Mouse (Mus musculus) hindbrain, embryonic 13.5 days (tissue): Measurements from ENCODE around the gene Pou3f1. TPM values are rescaled to one million over a fixed set of nuclear protein-coding genes. Genes with fewer than 3 reads are reported as not detected.
"Not testable (repeated sequence)": the region's sequence is repeated elsewhere in the genome, so short reads cannot be mapped to it uniquely, and the experiment has no call there.

ENCODE experiments used
- ATAC-seq: fragments of 200-750 bp; cut with Nextera tagmentation; 2 replicates; pipeline ENCODE4 v1.8.0; 2017; ENCODE audit warnings: moderate TSS enrichment; ENCODE audit not compliant: low FRiP score
- H3K27ac ChIP-seq: fragments of 300-500 bp; sonication (generic); 2 replicates; pipeline ENCODE4 v1.5.1; 2015; ENCODE audit warnings: inconsistent platforms, mild to moderate bottlenecking, moderate library complexity
- H3K27me3 ChIP-seq: fragments of 300-500 bp; sonication (generic); 2 replicates; pipeline ENCODE4 v1.6.1; 2015; ENCODE audit warnings: mild to moderate bottlenecking, inconsistent platforms
- H3K36me3 ChIP-seq: fragments of 300-500 bp; sonication (generic); 2 replicates; pipeline ENCODE4 v1.6.1; 2015; ENCODE audit warnings: mild to moderate bottlenecking, inconsistent platforms
- H3K4me1 ChIP-seq: fragments of 300-500 bp; sonication (generic); replicated peaks from 2 replicates; pipeline ENCODE4 v1.6.1; 2015; ENCODE audit warnings: inconsistent platforms
- H3K4me2 ChIP-seq: fragments of 300-500 bp; sonication (generic); 2 replicates; pipeline ENCODE4 v1.6.1; 2015; ENCODE audit warnings: inconsistent platforms, mild to moderate bottlenecking, moderate library complexity
- H3K4me3 ChIP-seq: fragments of 300-500 bp; sonication (generic); 2 replicates; pipeline ENCODE4 v1.5.1; 2015; ENCODE audit warnings: mild to moderate bottlenecking, inconsistent platforms
- H3K9ac ChIP-seq: fragments of 300-500 bp; sonication (generic); 2 replicates; pipeline ENCODE4 v1.6.1; 2015; ENCODE audit warnings: mild to moderate bottlenecking, inconsistent platforms
- H3K9me3 ChIP-seq: fragments of 300-500 bp; sonication (generic); 2 replicates; pipeline ENCODE4 v1.6.1; 2016; ENCODE audit warnings: inconsistent platforms
- WGBS: fragments of 180-500 bp; shearing (Covaris S2); methylation state at CpG from one replicate; pipeline ENCODE4 v1.1.7; 2015; 5-methylcytosine and 5-hydroxymethylcytosine counted together
- polyA plus RNA-seq: library from polyadenylated mRNA; unstranded; fragments of >200 nt; fragmentation: Nextera tagmentation; extraction: Ambion mirVana; gene quantifications from 2 replicates; pipeline ENCODE4 v1.2.1, GENCODE M21; 2015

The Pou3f1 gene
- polyA plus RNA-seq, 1 experiment from 2014 or later = 11.4 TPM

DNA sequence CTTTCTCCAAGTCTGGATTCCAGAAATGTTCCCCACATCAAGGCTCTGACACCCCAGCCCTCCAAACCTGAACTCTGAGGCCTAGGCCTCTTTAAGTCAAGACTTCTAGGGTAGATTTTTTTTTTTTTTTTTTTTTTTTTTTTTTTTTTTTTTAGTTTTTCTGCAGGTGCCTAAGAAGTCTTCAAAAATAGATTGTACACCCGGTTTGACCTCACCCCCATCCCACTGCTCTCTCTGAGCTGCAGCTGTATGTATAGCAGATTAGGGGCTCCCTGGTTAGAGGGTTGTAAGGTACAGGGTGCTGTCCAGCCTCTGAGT, 51.6 kb downstream of the Pou3f1 start:
- H3K4me3 ChIP-seq, ATAC-seq, H3K36me3 ChIP-seq, H3K9ac ChIP-seq, H3K9me3 ChIP-seq: not testable (repeated sequence)
- peak overlapping the region; percentile 48 for H3K27ac ChIP-seq
- H3K4me2 ChIP-seq = peak overlapping the region; percentile 51; the same call in 1 of the 2 replicates
- H3K4me1 ChIP-seq = peaks cover 34% of the 10 kb centered on the region
- 20% methylated on average over 1 of the region's 1 CpGs for WGBS
- H3K27me3 ChIP-seq = peaks cover 58% of the 10 kb centered on the region

DNA sequence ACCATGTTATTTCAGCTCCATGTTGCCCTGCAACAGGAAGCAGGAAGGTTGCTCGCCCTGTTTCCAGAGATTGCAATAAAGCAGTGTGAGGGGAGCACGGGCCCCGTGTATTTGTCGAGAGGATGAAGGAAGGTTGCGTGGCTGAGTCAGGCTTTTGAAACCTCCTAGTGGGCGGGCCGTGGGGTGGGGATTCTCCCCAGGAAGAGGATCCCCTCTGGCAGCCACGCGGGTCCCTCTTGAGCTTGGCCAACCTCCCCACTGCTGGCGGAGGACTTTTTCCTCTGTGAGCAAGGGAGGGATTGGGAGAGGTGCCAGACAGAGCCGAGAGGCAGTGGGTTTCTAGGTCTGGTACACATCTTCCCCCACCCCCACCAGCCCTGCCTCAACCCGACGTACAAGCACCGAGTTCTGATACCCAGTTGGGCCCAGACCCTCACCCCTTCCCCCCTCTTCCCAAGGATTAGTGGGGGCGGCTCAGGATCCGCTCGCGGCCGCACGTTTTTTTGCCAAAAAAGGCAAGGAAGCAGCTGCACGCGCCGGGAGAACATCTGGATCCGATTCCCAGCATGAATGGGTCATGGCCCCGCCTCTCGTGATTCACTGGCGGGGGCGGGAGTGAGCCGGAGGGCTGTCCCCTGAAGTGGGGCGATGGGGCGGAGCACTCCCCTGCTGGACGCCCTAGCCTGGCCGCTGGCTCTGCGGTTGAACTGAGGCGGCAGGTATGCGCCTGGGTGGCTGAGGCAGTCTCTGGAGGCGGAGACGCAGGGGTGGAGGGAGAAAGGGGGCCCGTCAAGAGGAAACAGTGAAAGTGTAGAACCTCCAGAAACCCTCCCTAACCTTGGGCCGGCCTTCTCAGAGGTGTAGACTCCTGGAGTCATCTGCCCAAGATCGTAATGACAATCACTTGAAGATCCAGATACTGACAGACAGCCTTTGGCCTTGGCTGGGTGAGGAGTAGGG, 52.2 kb downstream of the Pou3f1 start:
- peak overlapping the region; percentile 60 for H3K27ac ChIP-seq
- 3% methylated on average over 41 of the region's 41 CpGs for WGBS
- peak overlapping the region; percentile 27 for H3K4me3 ChIP-seq
- no peaks in the 10 kb centered on the region for H3K36me3 ChIP-seq
- peak overlapping the region; percentile 51 for H3K4me2 ChIP-seq
- H3K27me3 ChIP-seq = peaks cover 52% of the 10 kb centered on the region
- H3K4me1 ChIP-seq = peaks cover 31% of the 10 kb centered on the region
- no peaks in the 10 kb centered on the region for H3K9me3 ChIP-seq
- peak overlapping the region; percentile 61 for H3K9ac ChIP-seq
- peak; percentile 56; the same call in 1 of the 2 replicates for ATAC-seq

GRCm38 (mm10) chr4:124709961-124710446, 53.4 kb downstream of the Pou3f1 start:
- Histone ChIP-seq H3K36me3 (no peaks in the 10 kb centered on the region), H3K4me3 (peak overlapping the region; percentile 18; the same call in 1 of the 2 replicates), H3K4me1 (peaks cover 22% of the 10 kb centered on the region), H3K27me3 (peaks cover 41% of the 10 kb centered on the region), H3K27ac (no peak overlapping the region), H3K4me2 (peak overlapping the region; percentile 38), H3K9me3 (no peaks in the 10 kb centered on the region), H3K9ac (no peak overlapping the region)
- ATAC-seq = no peak
- 3% methylated on average over 18 of the region's 18 CpGs for WGBS

Other genes starting within 250 kb of the Pou3f1 start
- gene 3100002H09Rik, start 46.0 kb upstream of the Pou3f1 start, polyA plus RNA-seq = 1.00 TPM in 1 of 2 replicates, not detected in the other
- gene Utp11, start 36.8 kb downstream of the Pou3f1 start, polyA plus RNA-seq = 45.1 and 47.9 TPM in 2 replicates
- 2.7 and 2.9 TPM in 2 replicates for gene Fhl3, start 43.9 kb downstream of the Pou3f1 start, polyA plus RNA-seq
- gene Sf3a3, start 58.0 kb downstream of the Pou3f1 start, polyA plus RNA-seq = 112 and 119 TPM in 2 replicates
- 22.1 and 24.5 TPM in 2 replicates for gene Inpp5b, start 85.0 kb downstream of the Pou3f1 start, polyA plus RNA-seq
- 13.5 and 14.8 TPM in 2 replicates for gene Mtf1, start 145.3 kb downstream of the Pou3f1 start, polyA plus RNA-seq
- gene Yrdc, start 193.9 kb downstream of the Pou3f1 start, polyA plus RNA-seq = 40.5 and 41.1 TPM in 2 replicates
- 77.8 and 84.4 TPM in 2 replicates for gene 1110065P20Rik, start 194.4 kb downstream of the Pou3f1 start, polyA plus RNA-seq
- gene Maneal, start 205.4 kb downstream of the Pou3f1 start, polyA plus RNA-seq = 8.1 and 8.8 TPM in 2 replicates
- gene Epha10, start 224.1 kb downstream of the Pou3f1 start, polyA plus RNA-seq = 5.4 and 6.2 TPM in 2 replicates